Mouse (Mus musculus) inflammation-experienced regulatory T-cells, adult 6 months (primary cell): ENCODE results near the gene Prrc2a. TPM values are rescaled to one million over a fixed set of nuclear protein-coding genes. Genes with fewer than 3 reads are reported as not detected.
A peak's percentile ranks its signal among the peaks of the same experiment; 100 is the strongest.

Experiments used
- ATAC-seq: one replicate; pipeline ENCODE4 v1.8.0; 2017
- polyA plus RNA-seq, 3 experiments: library from polyadenylated mRNA; unstranded; fragments of 100-300 nt; shearing (Covaris generic); gene quantifications; one replicate each; pipeline ENCODE4 v1.2.1; 2017

The Prrc2a gene
- polyA plus RNA-seq, 3 experiments from 2014 or later, result 47.1 to 105 (median 47.2) TPM

- ATAC-seq, result no peak
Measured at GRCm38 (mm10) chr17:35161421-35161820, 3.3 kb downstream of the Prrc2a start.

- no peak for ATAC-seq
Measured at GRCm38 (mm10) chr17:35159638-35160037, 5.1 kb downstream of the Prrc2a start.

GRCm38 (mm10) chr17:35158850-35159593 is 5.7 kb downstream of the Prrc2a start:
- no peak for ATAC-seq

GRCm38 (mm10) chr17:35157661-35158175 is 7.0 kb downstream of the Prrc2a start:
- no peak for ATAC-seq

GRCm38 (mm10) chr17:35157254-35157653 is 7.4 kb downstream of the Prrc2a start:
- no peak for ATAC-seq

- no peak for ATAC-seq
Measured at GRCm38 (mm10) chr17:35156461-35157200, 8.1 kb downstream of the Prrc2a start.

GRCm38 (mm10) chr17:35155451-35155850 is 9.2 kb downstream of the Prrc2a start:
- no peak for ATAC-seq

- ATAC-seq, result no peak
Measured at GRCm38 (mm10) chr17:35154616-35155015, 10.1 kb downstream of the Prrc2a start.

- no peak for ATAC-seq
Measured at GRCm38 (mm10) chr17:35153931-35154330, 10.8 kb downstream of the Prrc2a start.

GRCm38 (mm10) chr17:35153077-35153476 is 11.6 kb downstream of the Prrc2a start:
- ATAC-seq, result no peak

GRCm38 (mm10) chr17:35152121-35152520 is 12.6 kb downstream of the Prrc2a start:
- ATAC-seq, result no peak

GRCm38 (mm10) chr17:35147922-35148639 is 16.6 kb downstream of the Prrc2a start:
- no peak for ATAC-seq

- no peak for ATAC-seq
Measured at GRCm38 (mm10) chr17:35147348-35147747, 17.3 kb downstream of the Prrc2a start.

- no peak for ATAC-seq
Measured at GRCm38 (mm10) chr17:35146139-35146538, 18.6 kb downstream of the Prrc2a start.

- no peak for ATAC-seq
Measured at GRCm38 (mm10) chr17:35141971-35142370, 22.7 kb downstream of the Prrc2a start.

- ATAC-seq, result no peak
Measured at GRCm38 (mm10) chr17:35140490-35140996, 24.2 kb downstream of the Prrc2a start.

GRCm38 (mm10) chr17:35139269-35139668 is 25.4 kb downstream of the Prrc2a start:
- no peak for ATAC-seq

- peak; percentile 23 for ATAC-seq
Measured at GRCm38 (mm10) chr17:35135591-35136320, 28.9 kb downstream of the Prrc2a start.

- ATAC-seq, result peak; percentile 84
Measured at GRCm38 (mm10) chr17:35134801-35135590, 29.7 kb downstream of the Prrc2a start, which contains the start of gene Bag6. TSS of gene Bag6 (plus strand) at chr17:35135178.

GRCm38 (mm10) chr17:35133517-35133916 is 31.2 kb downstream of the Prrc2a start:
- no peak for ATAC-seq

- no peak for ATAC-seq
Measured at GRCm38 (mm10) chr17:35132174-35132560, 32.5 kb downstream of the Prrc2a start.
